Mouse (Mus musculus): Measurements from ENCODE around the gene Rnf126. TPM values are rescaled to one million over a fixed set of nuclear protein-coding genes. Genes with fewer than 3 reads are reported as not detected.

Rnf126 gene
- polyA plus RNA-seq, 1 experiment from 2014 or later: 101 TPM

- no peak for ATAC-seq (ENCODE audit: insufficient read depth, low FRiP score, low TSS enrichment)
- Histone ChIP-seq H3K9ac (ENCODE audit: low read length) (no peak overlapping the region), H3K27ac (ENCODE audit: low read depth, low read length) (no peak overlapping the region), H3K4me2 (ENCODE audit: low read depth) (no peak overlapping the region), H3K4me3 (ENCODE audit: low read depth, low read length) (no peak overlapping the region), H3K9me3 (ENCODE audit: control insufficient read depth, low read length) (no peaks in the 10 kb centered on the region), H3K36me3 (ENCODE audit: control insufficient read depth, insufficient read depth, low read length) (no peaks in the 10 kb centered on the region), H3K4me1 (ENCODE audit: control insufficient read depth, insufficient read depth, low read length) (0 out of 2 replicates have a peak, but pooled peaks cover 4% of the 10 kb centered on the region), H3K27me3 (ENCODE audit: control insufficient read depth, insufficient read depth, low read length) (peaks cover 15% of the 10 kb centered on the region)
- peak; percentile 64 for DNase-seq (ENCODE audit: low spot score)
- 38% methylated on average over 27 of the region's 27 CpGs for WGBS
These were observed 17.4 kb upstream of the Rnf126 start for GRCm38 (mm10) chr10:79783920-79784800.

GRCm38 (mm10) chr10:79783050-79783449, 16.3 kb upstream of the Rnf126 start:
- Histone ChIP-seq H3K27ac (ENCODE audit: low read depth, low read length) (no peak overlapping the region), H3K4me3 (ENCODE audit: low read depth, low read length) (no peak overlapping the region), H3K9ac (ENCODE audit: low read length) (no peak overlapping the region), H3K27me3 (ENCODE audit: control insufficient read depth, insufficient read depth, low read length) (peaks cover 25% of the 10 kb centered on the region), H3K9me3 (ENCODE audit: control insufficient read depth, low read length) (no peaks in the 10 kb centered on the region), H3K4me2 (ENCODE audit: low read depth) (no peak overlapping the region), H3K36me3 (ENCODE audit: control insufficient read depth, insufficient read depth, low read length) (no peaks in the 10 kb centered on the region), H3K4me1 (ENCODE audit: control insufficient read depth, insufficient read depth, low read length) (peaks cover 5% of the 10 kb centered on the region; the same call in 1 of the 2 replicates)
- DNase-seq (ENCODE audit: low spot score) (no peak), ATAC-seq (ENCODE audit: insufficient read depth, low FRiP score, low TSS enrichment) (no peak)
- WGBS: 66% methylated on average over 7 of the region's 7 CpGs

GRCm38 (mm10) chr10:79781956-79782355, 15.2 kb upstream of the Rnf126 start:
- no peak overlapping the region for H3K9ac ChIP-seq (ENCODE audit: low read length)
- H3K36me3 ChIP-seq (ENCODE audit: control insufficient read depth, insufficient read depth, low read length): no peaks in the 10 kb centered on the region
- no peak overlapping the region for H3K27ac ChIP-seq (ENCODE audit: low read depth, low read length)
- ATAC-seq (ENCODE audit: insufficient read depth, low FRiP score, low TSS enrichment) (no peak), DNase-seq (ENCODE audit: low spot score) (no peak)
- peaks cover 8% of the 10 kb centered on the region; the same call in 1 of the 2 replicates for H3K4me1 ChIP-seq (ENCODE audit: control insufficient read depth, insufficient read depth, low read length)
- H3K27me3 ChIP-seq (ENCODE audit: control insufficient read depth, insufficient read depth, low read length): peaks cover 34% of the 10 kb centered on the region
- H3K9me3 ChIP-seq (ENCODE audit: control insufficient read depth, low read length): no peaks in the 10 kb centered on the region
- H3K4me3 ChIP-seq (ENCODE audit: low read depth, low read length): no peak overlapping the region
- no peak overlapping the region for H3K4me2 ChIP-seq (ENCODE audit: low read depth)
- WGBS: 42% methylated on average over 5 of the region's 5 CpGs

- no peak for ATAC-seq (ENCODE audit: insufficient read depth, low FRiP score, low TSS enrichment)
- H3K36me3 ChIP-seq (ENCODE audit: control insufficient read depth, insufficient read depth, low read length): no peaks in the 10 kb centered on the region
- no peak overlapping the region for H3K4me3 ChIP-seq (ENCODE audit: low read depth, low read length)
- H3K4me2 ChIP-seq (ENCODE audit: low read depth): peak overlapping the region; percentile 45
- no peaks in the 10 kb centered on the region for H3K9me3 ChIP-seq (ENCODE audit: control insufficient read depth, low read length)
- no peak overlapping the region for H3K9ac ChIP-seq (ENCODE audit: low read length)
- 34% methylated on average over 21 of the region's 21 CpGs for WGBS
- DNase-seq (ENCODE audit: low spot score): no peak
- no peak overlapping the region for H3K27ac ChIP-seq (ENCODE audit: low read depth, low read length)
- H3K27me3 ChIP-seq (ENCODE audit: control insufficient read depth, insufficient read depth, low read length): peaks cover 37% of the 10 kb centered on the region
- H3K4me1 ChIP-seq (ENCODE audit: control insufficient read depth, insufficient read depth, low read length): peaks cover 8% of the 10 kb centered on the region; the same call in 1 of the 2 replicates
These were observed 14.4 kb upstream of the Rnf126 start for GRCm38 (mm10) chr10:79781139-79781538.

GRCm38 (mm10) chr10:79780664-79781015, 13.9 kb upstream of the Rnf126 start:
- Histone ChIP-seq H3K9me3 (ENCODE audit: control insufficient read depth, low read length) (no peaks in the 10 kb centered on the region), H3K9ac (ENCODE audit: low read length) (no peak overlapping the region), H3K4me3 (ENCODE audit: low read depth, low read length) (peak overlapping the region; percentile 26), H3K4me2 (ENCODE audit: low read depth) (peak overlapping the region; percentile 45), H3K36me3 (ENCODE audit: control insufficient read depth, insufficient read depth, low read length) (no peaks in the 10 kb centered on the region), H3K4me1 (ENCODE audit: control insufficient read depth, insufficient read depth, low read length) (peaks cover 8% of the 10 kb centered on the region; the same call in 1 of the 2 replicates), H3K27ac (ENCODE audit: low read depth, low read length) (0 out of 2 replicates have a peak overlapping the region, but pooled peaks have one; percentile 20), H3K27me3 (ENCODE audit: control insufficient read depth, insufficient read depth, low read length) (peaks cover 37% of the 10 kb centered on the region)
- ATAC-seq (ENCODE audit: insufficient read depth, low FRiP score, low TSS enrichment) (no peak; the same call in 1 of the 2 replicates), DNase-seq (ENCODE audit: low spot score) (peak; percentile 63)
- WGBS: 2% methylated on average over 13 of the region's 13 CpGs

- H3K27ac ChIP-seq (ENCODE audit: low read depth, low read length): 0 out of 2 replicates have a peak overlapping the region, but pooled peaks have one; percentile 20
- ATAC-seq (ENCODE audit: insufficient read depth, low FRiP score, low TSS enrichment) (peak; percentile 87), DNase-seq (ENCODE audit: low spot score) (peak; percentile 96)
- no peaks in the 10 kb centered on the region for H3K36me3 ChIP-seq (ENCODE audit: control insufficient read depth, insufficient read depth, low read length)
- H3K9ac ChIP-seq (ENCODE audit: low read length): no peak overlapping the region
- WGBS: 2% methylated on average over 55 of the region's 55 CpGs
- H3K4me1 ChIP-seq (ENCODE audit: control insufficient read depth, insufficient read depth, low read length): peaks cover 8% of the 10 kb centered on the region; the same call in 1 of the 2 replicates
- H3K27me3 ChIP-seq (ENCODE audit: control insufficient read depth, insufficient read depth, low read length): peaks cover 37% of the 10 kb centered on the region
- H3K4me3 ChIP-seq (ENCODE audit: low read depth, low read length): peak overlapping the region; percentile 26
- H3K9me3 ChIP-seq (ENCODE audit: control insufficient read depth, low read length): no peaks in the 10 kb centered on the region
- H3K4me2 ChIP-seq (ENCODE audit: low read depth): peak overlapping the region; percentile 45
These were observed 13.3 kb upstream of the Rnf126 start for GRCm38 (mm10) chr10:79779784-79780663.

- Histone ChIP-seq H3K27me3 (ENCODE audit: control insufficient read depth, insufficient read depth, low read length) (peaks cover 36% of the 10 kb centered on the region), H3K4me2 (ENCODE audit: low read depth) (no peak overlapping the region), H3K9ac (ENCODE audit: low read length) (no peak overlapping the region), H3K4me3 (ENCODE audit: low read depth, low read length) (no peak overlapping the region), H3K36me3 (ENCODE audit: control insufficient read depth, insufficient read depth, low read length) (no peaks in the 10 kb centered on the region), H3K4me1 (ENCODE audit: control insufficient read depth, insufficient read depth, low read length) (peaks cover 5% of the 10 kb centered on the region; the same call in 1 of the 2 replicates), H3K27ac (ENCODE audit: low read depth, low read length) (no peak overlapping the region), H3K9me3 (ENCODE audit: control insufficient read depth, low read length) (no peaks in the 10 kb centered on the region)
- 19% methylated on average over 2 of the region's 2 CpGs for WGBS
- DNase-seq (ENCODE audit: low spot score) (no peak), ATAC-seq (ENCODE audit: insufficient read depth, low FRiP score, low TSS enrichment) (no peak)
These were observed 12.4 kb upstream of the Rnf126 start for GRCm38 (mm10) chr10:79779193-79779592.

GRCm38 (mm10) chr10:79778006-79778405, 11.3 kb upstream of the Rnf126 start:
- no peak for DNase-seq (ENCODE audit: low spot score)
- WGBS: 16% methylated on average over 15 of the region's 15 CpGs
- no peak for ATAC-seq (ENCODE audit: insufficient read depth, low FRiP score, low TSS enrichment)

More at GRCm38 (mm10) chr10:79778006-79778405, 11.3 kb upstream of the Rnf126 start:
- peaks cover 3% of the 10 kb centered on the region; the same call in 1 of the 2 replicates for H3K4me1 ChIP-seq (ENCODE audit: control insufficient read depth, insufficient read depth, low read length)
- H3K36me3 ChIP-seq (ENCODE audit: control insufficient read depth, insufficient read depth, low read length): no peaks in the 10 kb centered on the region
- no peak overlapping the region for H3K4me2 ChIP-seq (ENCODE audit: low read depth)
- H3K27me3 ChIP-seq (ENCODE audit: control insufficient read depth, insufficient read depth, low read length): peaks cover 34% of the 10 kb centered on the region
- no peaks in the 10 kb centered on the region for H3K9me3 ChIP-seq (ENCODE audit: control insufficient read depth, low read length)
- H3K27ac ChIP-seq (ENCODE audit: low read depth, low read length): no peak overlapping the region
- H3K4me3 ChIP-seq (ENCODE audit: low read depth, low read length): 0 out of 2 replicates have a peak overlapping the region, but pooled peaks have one; percentile 0
- H3K9ac ChIP-seq (ENCODE audit: low read length): no peak overlapping the region
